Comparison of ENCODE assay signal across 12 mouse cellular contexts in the genomic region with DNA sequence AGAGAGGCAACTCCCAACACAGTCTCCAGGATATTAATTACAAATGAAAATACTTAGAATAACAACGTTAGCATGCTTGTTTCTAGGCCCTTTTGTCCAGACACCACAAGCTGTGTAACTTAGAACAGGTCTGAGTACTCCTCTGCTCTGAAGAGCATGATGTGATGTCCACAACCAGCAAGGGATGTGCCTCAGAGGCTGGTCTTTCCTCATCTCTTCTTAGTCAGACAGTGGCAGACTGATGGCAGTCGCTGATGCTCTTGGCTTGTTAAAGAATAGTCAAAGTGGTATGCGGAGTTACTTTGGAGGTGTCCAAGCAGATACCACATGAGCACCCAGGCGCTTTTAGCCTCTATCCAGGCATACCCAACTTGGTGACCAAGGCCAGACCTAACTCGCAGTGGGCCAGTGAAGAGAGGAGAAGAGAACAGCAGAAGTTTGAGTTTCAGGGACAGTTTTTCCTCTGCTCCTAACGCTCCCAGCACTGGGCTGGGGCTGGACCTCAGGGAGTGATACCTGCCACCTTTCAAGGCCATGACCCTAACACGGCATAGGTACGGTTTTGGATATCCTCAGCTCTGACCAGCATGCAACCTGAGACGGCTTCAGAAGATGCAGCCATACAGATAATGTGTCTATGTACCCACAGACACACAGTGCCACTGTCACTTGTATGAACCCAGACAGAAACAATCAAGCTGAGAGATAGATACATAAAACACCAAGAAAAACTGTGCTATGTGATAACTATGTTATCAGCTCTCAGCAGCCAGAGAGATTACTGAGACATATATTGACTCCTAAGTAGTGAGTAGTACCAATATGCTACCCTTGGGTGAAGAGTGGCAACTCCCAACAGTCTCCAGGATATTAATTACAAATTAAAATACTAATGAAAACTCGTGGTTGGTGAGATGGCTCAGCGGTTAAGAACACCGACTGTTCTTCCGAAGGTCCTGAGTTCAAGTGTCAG. TPM values are rescaled to one million over a fixed set of nuclear protein-coding genes. Genes with fewer than 3 reads are reported as not detected.
DNase-seq lines count a peak whose midpoint lies in the region; ATAC-seq lines count a peak whose summit lies in the region.
"Had no signal": no experiment of that assay in that cellular context is flagged by ENCODE, and none has a peak within 500 bp of the region (broad histone marks: within the 10 kb centered on the region; RNA-seq: fewer than 3 reads in every experiment).

No protein-coding gene starts in this region.

- H3K27me3 ChIP-seq in hindbrain, embryonic 13.5 days, result 0 out of 2 replicates have a peak, but pooled peaks cover 4% of the 10 kb centered on the region
- no peaks in the 10 kb centered on the region for H3K27me3 ChIP-seq in hindbrain, embryonic 16.5 days (replicated peaks; ENCODE audit: control insufficient read depth, insufficient read depth, low read length)
- peaks cover 43% of the 10 kb centered on the region for H3K27me3 ChIP-seq in liver, embryonic 13.5 days
- no peaks in the 10 kb centered on the region for H3K27me3 ChIP-seq in stomach, embryonic 16.5 days (ENCODE audit: control insufficient read depth, insufficient read depth, low read length)

- peak overlapping the region; percentile 84 for H3K4me2 ChIP-seq in hindbrain, embryonic 13.5 days
- H3K4me2 ChIP-seq in hindbrain, embryonic 16.5 days (ENCODE audit: low read length), result no peak overlapping the region
- H3K4me2 ChIP-seq in liver, embryonic 13.5 days, result peak overlapping the region; percentile 81
- peak overlapping the region; percentile 93; the same call in 1 of the 2 replicates for H3K4me2 ChIP-seq in stomach, embryonic 16.5 days (ENCODE audit: low read depth, low read length)

- peak overlapping the region; percentile 93 for H3K9ac ChIP-seq in hindbrain, embryonic 13.5 days
- no peak overlapping the region for H3K9ac ChIP-seq in hindbrain, embryonic 16.5 days (ENCODE audit: low read depth, low read length)
- no peak overlapping the region for H3K9ac ChIP-seq in liver, embryonic 13.5 days
- peak overlapping the region; percentile 91 for H3K9ac ChIP-seq in stomach, embryonic 16.5 days (ENCODE audit: low read length)

- no peaks in the 10 kb centered on the region for H3K36me3 ChIP-seq in hindbrain, embryonic 13.5 days
- no peaks in the 10 kb centered on the region for H3K36me3 ChIP-seq in hindbrain, embryonic 16.5 days (ENCODE audit: control insufficient read depth, insufficient read depth, low read length)
- no peaks in the 10 kb centered on the region for H3K36me3 ChIP-seq in liver, embryonic 13.5 days
- H3K36me3 ChIP-seq in stomach, embryonic 16.5 days (ENCODE audit: control insufficient read depth, insufficient read depth, low read length), result no peaks in the 10 kb centered on the region

- peak; percentile 6 for DNase-seq in thymus, postnatal 0 days (ENCODE audit: low spot score)
- no peak for DNase-seq in thymus, postnatal 10 days (ENCODE audit: low spot score in 2 of 2)
- DNase-seq in liver, embryonic 13.5 days, result no peak
- no peak for DNase-seq in adrenal gland, postnatal 4 days (ENCODE audit: low spot score in 2 of 2)
- DNase-seq: adrenal gland, postnatal 25 days; cerebellum, adult 8-10 months; kidney, postnatal 36 days; left cerebral cortex, postnatal 4 days had no signal

- H3K27ac ChIP-seq in hindbrain, embryonic 13.5 days, result no peak overlapping the region
- no peak overlapping the region for H3K27ac ChIP-seq in hindbrain, embryonic 16.5 days (ENCODE audit: low read depth, low read length)
- H3K27ac ChIP-seq in liver, embryonic 13.5 days, result no peak overlapping the region
- no peak overlapping the region for H3K27ac ChIP-seq in stomach, embryonic 16.5 days (ENCODE audit: low read length)

- peaks cover 25% of the 10 kb centered on the region for H3K4me1 ChIP-seq in hindbrain, embryonic 13.5 days (replicated peaks)
- peaks cover 11% of the 10 kb centered on the region for H3K4me1 ChIP-seq in hindbrain, embryonic 16.5 days (ENCODE audit: control insufficient read depth, insufficient read depth, low read depth, low read length)
- peaks cover 36% of the 10 kb centered on the region for H3K4me1 ChIP-seq in liver, embryonic 13.5 days (replicated peaks)
- peaks cover 10% of the 10 kb centered on the region; the same call in 1 of the 2 replicates for H3K4me1 ChIP-seq in stomach, embryonic 16.5 days (ENCODE audit: control insufficient read depth, insufficient read depth, low read length)

- 89% methylated on average over 13 of the region's 13 CpGs for WGBS in hindbrain, embryonic 13.5 days
- WGBS in hindbrain, embryonic 16.5 days, result 86% methylated on average over 13 of the region's 13 CpGs
- 61% methylated on average over 13 of the region's 13 CpGs for WGBS in liver, embryonic 13.5 days (ENCODE audit: insufficient replicate concordance)
- WGBS in stomach, embryonic 16.5 days, result 83% methylated on average over 13 of the region's 13 CpGs

- no peak for ATAC-seq in hindbrain, embryonic 13.5 days (ENCODE audit: low FRiP score)
- no peak for ATAC-seq in hindbrain, embryonic 16.5 days
- ATAC-seq in liver, embryonic 13.5 days (ENCODE audit: low read depth), result peak; percentile 54
- no peak for ATAC-seq in stomach, embryonic 16.5 days (ENCODE audit: insufficient read depth, low FRiP score)
- ATAC-seq in activated CD4-positive, CD25-positive, alpha-beta regulatory T cell, adult 4 months, result no peak

- H3K9me3 ChIP-seq in hindbrain, embryonic 13.5 days, result no peaks in the 10 kb centered on the region
- H3K9me3 ChIP-seq in hindbrain, embryonic 16.5 days (ENCODE audit: control insufficient read depth, low read length), result no peaks in the 10 kb centered on the region
- no peaks in the 10 kb centered on the region for H3K9me3 ChIP-seq in liver, embryonic 13.5 days (replicated peaks)
- no peaks in the 10 kb centered on the region for H3K9me3 ChIP-seq in stomach, embryonic 16.5 days (replicated peaks; ENCODE audit: control insufficient read depth, low read length)

- H3K4me3 ChIP-seq in hindbrain, embryonic 13.5 days, result peak overlapping the region; percentile 70; the same call in 1 of the 2 replicates
- no peak overlapping the region for H3K4me3 ChIP-seq in hindbrain, embryonic 16.5 days (ENCODE audit: low read length)
- H3K4me3 ChIP-seq in liver, embryonic 13.5 days (replicated peaks), result no peak overlapping the region
- peak overlapping the region; percentile 56; the same call in 1 of the 2 replicates for H3K4me3 ChIP-seq in stomach, embryonic 16.5 days (replicated peaks; ENCODE audit: low read length)

RNA-seq across cellular contexts. Expression of a gene that starts 1.3 kb away (rescaled TPM):
- 15.1 TPM in 2 replicates for polyA plus RNA-seq in hindbrain, embryonic 13.5 days (2015; fragmentation: Nextera tagmentation; extraction: Ambion mirVana)
- 16.4 and 17.5 TPM in 2 replicates for polyA plus RNA-seq in hindbrain, embryonic 16.5 days (2015; fragmentation: Nextera tagmentation; extraction: Ambion mirVana)
- 17.4 and 24.9 TPM in 2 replicates for polyA plus RNA-seq in thymus, postnatal 0 days (2015; fragmentation: Nextera tagmentation; extraction: Ambion mirVana)
- polyA plus RNA-seq in liver, embryonic 13.5 days (2015; fragmentation: Nextera tagmentation; extraction: Ambion mirVana), result 1.0 and 1.3 TPM in 2 replicates
- 17.8 and 18.0 TPM in 2 replicates for polyA plus RNA-seq in stomach, embryonic 16.5 days (2015; fragmentation: Nextera tagmentation; extraction: Ambion mirVana)
- polyA plus RNA-seq in activated CD4-positive, CD25-positive, alpha-beta regulatory T cell, adult 4 months (2017; shearing (Covaris generic)), result 100 to 1,000 TPM; 116 to 146 TPM
- total RNA-seq in adrenal gland, postnatal 4 days (2021), result 10 to 100 TPM in 1 of 2 experiments, 1 to 10 TPM in 1; 9.1 to 13.3 TPM

RNA-seq across cellular contexts. Expression of a gene that starts 44.1 kb away (rescaled TPM):
- 14.5 and 14.9 TPM in 2 replicates for polyA plus RNA-seq in hindbrain, embryonic 13.5 days (2015; fragmentation: Nextera tagmentation; extraction: Ambion mirVana)
- polyA plus RNA-seq in hindbrain, embryonic 16.5 days (2015; fragmentation: Nextera tagmentation; extraction: Ambion mirVana), result 14.9 and 16.3 TPM in 2 replicates
- 11.7 and 13.5 TPM in 2 replicates for polyA plus RNA-seq in thymus, postnatal 0 days (2015; fragmentation: Nextera tagmentation; extraction: Ambion mirVana)
- polyA plus RNA-seq in liver, embryonic 13.5 days (2015; fragmentation: Nextera tagmentation; extraction: Ambion mirVana), result 4.5 and 4.9 TPM in 2 replicates
- polyA plus RNA-seq in stomach, embryonic 16.5 days (2015; fragmentation: Nextera tagmentation; extraction: Ambion mirVana), result 15.7 and 18.5 TPM in 2 replicates
- 10 to 100 TPM; 26.6 to 27.8 TPM for polyA plus RNA-seq in activated CD4-positive, CD25-positive, alpha-beta regulatory T cell, adult 4 months (2017; shearing (Covaris generic))
- total RNA-seq in adrenal gland, postnatal 4 days (2021), result 10 to 100 TPM; 26.3 to 30.8 TPM

Comparison
In these comparisons a context has a peak if more than half of its experiments do, and no peak if none do; other contexts are left out.
1. H3K4me3 ChIP-seq: peak in hindbrain, embryonic 13.5 days (single experiment) and stomach, embryonic 16.5 days (single experiment); none in hindbrain, embryonic 16.5 days (single experiment) and liver, embryonic 13.5 days (single experiment).
2. H3K9ac ChIP-seq: peak in hindbrain, embryonic 13.5 days (single experiment) and stomach, embryonic 16.5 days (single experiment); none in hindbrain, embryonic 16.5 days (single experiment) and liver, embryonic 13.5 days (single experiment).